In the genomic region with DNA sequence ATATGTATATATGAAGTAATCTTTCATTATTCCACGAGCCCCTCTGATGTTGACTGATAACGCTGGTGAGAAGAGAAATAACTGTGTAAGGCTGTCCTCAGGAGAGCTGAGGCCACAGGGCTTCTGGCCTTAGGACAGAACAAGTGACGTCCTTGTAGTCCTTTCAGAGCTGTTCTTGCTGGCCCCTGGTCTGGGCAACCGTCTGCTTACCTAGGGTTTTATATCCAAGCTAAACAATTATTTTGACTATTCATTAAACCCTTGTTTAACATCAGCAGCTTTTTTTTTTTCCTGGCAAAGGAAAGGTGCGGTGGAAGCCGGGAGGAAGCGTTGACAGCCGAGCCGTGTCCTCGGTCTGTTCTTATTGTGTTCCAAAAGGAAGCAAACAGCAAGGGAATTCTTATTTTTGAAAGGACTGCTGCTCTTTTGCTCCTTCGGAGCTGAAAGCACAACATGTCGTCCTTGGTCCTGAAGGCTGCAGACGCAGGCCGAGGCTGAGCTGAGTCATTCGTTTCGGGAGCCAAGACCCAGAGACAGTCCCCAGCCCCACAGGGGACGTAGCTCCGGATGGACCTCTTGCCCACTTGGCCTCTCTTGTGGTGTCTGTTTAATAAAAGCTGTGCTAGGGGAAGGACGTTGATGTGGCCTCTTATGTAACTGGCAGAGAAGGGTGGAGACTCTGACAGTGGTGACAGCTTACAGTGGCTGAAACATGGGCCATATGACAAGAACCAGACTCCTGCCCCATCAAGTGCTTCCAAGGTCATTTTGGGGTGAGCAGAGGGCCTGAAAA, we compare ENCODE assay signal across 9 mouse cellular contexts.
DNase-seq lines count a peak whose midpoint lies in the region; ATAC-seq and TF ChIP-seq lines count a peak whose summit lies in the region.
"Had no signal": no experiment of that assay in that cellular context is flagged by ENCODE, and none has a peak within 500 bp of the region (broad histone marks: within the 10 kb centered on the region; RNA-seq: fewer than 3 reads in every experiment).

No protein-coding gene starts in this region.

- 36% methylated on average over 19 of the region's 19 CpGs for WGBS in lung, postnatal 0 days

- peak overlapping the region; percentile 19; the same call in 1 of the 2 replicates for H3K4me2 ChIP-seq in lung, postnatal 0 days (replicated peaks; ENCODE audit: low read depth, low read length)
- H3K4me2 ChIP-seq: limb, embryonic 13.5 days had no signal

- H3K9ac ChIP-seq in lung, postnatal 0 days (replicated peaks; ENCODE audit: low read depth), result no peak overlapping the region
- H3K9ac ChIP-seq: limb, embryonic 13.5 days had no signal

- DNase-seq in layer of hippocampus, adult 2 months (ENCODE audit: low spot score in 2 of 2), result no peak
- no peak for DNase-seq in layer of hippocampus, adult 8-10 months (ENCODE audit: low spot score in 2 of 2)
- DNase-seq in embryo, embryonic 10.5 days (ENCODE audit: low spot score), result peak; percentile 9
- peak; percentile 93 for DNase-seq in heart, postnatal 25 days (ENCODE audit: low spot score)
- peak; percentile 94 for DNase-seq in lung, postnatal 0 days (ENCODE audit: low spot score)
- DNase-seq in right cerebral cortex, postnatal 25 days, result no peak
- DNase-seq in MN1 (ENCODE audit: low spot score), result no peak
- no peak for DNase-seq in neural tube, embryonic 10.5 days (ENCODE audit: extremely low spot score, low spot score)

- 0 out of 2 replicates have a peak, but pooled peaks cover 12% of the 10 kb centered on the region for H3K4me1 ChIP-seq in lung, postnatal 0 days (ENCODE audit: insufficient read depth, low read depth, low read length)

- no peaks in the 10 kb centered on the region for H3K36me3 ChIP-seq in lung, postnatal 0 days (ENCODE audit: insufficient read depth, low read length)
- H3K36me3 ChIP-seq: limb, embryonic 13.5 days had no signal

- TF ChIP-seq EP300 in lung, postnatal 0 days (IDR thresholded peaks at IDR 0.05), result peak; percentile 76; the same call in 1 of the 2 replicates

- no peaks in the 10 kb centered on the region for H3K9me3 ChIP-seq in lung, postnatal 0 days (ENCODE audit: low read length)
- H3K9me3 ChIP-seq: limb, embryonic 13.5 days had no signal

- intact Hi-C loops in heart, postnatal 25 days (cut with DNase I), result loop anchor here (5.0 kb wide), 1 partner anchor 79 kb away; no protein-coding TSS in a partner anchor

- no peak for TF ChIP-seq CTCF in layer of hippocampus, adult 2 months (conservative IDR thresholded peaks at IDR 0.05)
- TF ChIP-seq CTCF in lung, postnatal 0 days (IDR thresholded peaks at IDR 0.05), result no peak

- peak overlapping the region; percentile 58 for H3K27ac ChIP-seq in layer of hippocampus, adult 2 months
- H3K27ac ChIP-seq in lung, postnatal 0 days (ENCODE audit: low read length), result peak overlapping the region; percentile 47
- H3K27ac ChIP-seq: limb, embryonic 13.5 days had no signal

- ATAC-seq in lung, postnatal 0 days, result peak; percentile 95

- H3K4me3 ChIP-seq in layer of hippocampus, adult 2 months, result no peak overlapping the region
- H3K4me3 ChIP-seq in lung, postnatal 0 days (ENCODE audit: low read depth, low read length), result no peak overlapping the region
- H3K4me3 ChIP-seq: limb, embryonic 13.5 days had no signal

- H3K27me3 ChIP-seq in lung, postnatal 0 days (replicated peaks; ENCODE audit: insufficient read depth, low read length), result no peaks in the 10 kb centered on the region
- H3K27me3 ChIP-seq: limb, embryonic 13.5 days had no signal

Comparison
In these comparisons a context has a peak if more than half of its experiments do, and no peak if none do; other contexts are left out.
1. DNase-seq: peak in embryo, embryonic 10.5 days (single experiment), heart, postnatal 25 days (single experiment) and lung, postnatal 0 days (single experiment); none in layer of hippocampus, adult 2 months (0 of 2), layer of hippocampus, adult 8-10 months (0 of 2), right cerebral cortex, postnatal 25 days (single experiment), MN1 (single experiment) and neural tube, embryonic 10.5 days (single experiment).